Mouse (Mus musculus): ENCODE measurements around the gene Vps8. TPM values are rescaled to one million over a fixed set of nuclear protein-coding genes. Genes with fewer than 3 reads are reported as not detected.

Gene Vps8
- total and polyA plus RNA-seq, 3 experiments = 26.2 to 50.1 (median 30.3) TPM

DNA sequence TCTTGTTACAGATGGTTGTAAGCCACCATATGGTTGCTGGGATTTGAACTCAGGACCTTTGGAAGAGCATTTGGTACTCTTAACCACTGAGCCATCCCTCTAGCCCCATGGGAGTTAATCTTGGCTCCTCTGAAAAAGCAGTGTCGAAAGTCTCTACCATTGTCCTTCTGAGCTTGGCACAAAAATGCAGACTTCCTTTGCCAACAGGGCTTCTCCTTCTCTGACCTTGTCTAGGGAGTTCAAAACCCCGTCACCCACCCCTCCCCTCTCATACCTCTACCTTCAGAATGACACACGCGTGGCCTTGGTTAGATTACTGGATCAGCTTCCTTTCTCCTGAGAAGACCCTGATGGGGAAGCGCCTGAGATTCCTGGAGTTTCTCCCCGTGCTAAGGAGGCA is 71.8 kb downstream of the Vps8 start:
- H3K36me3 ChIP-seq (replicated peaks) = peaks cover 47% of the 10 kb centered on the region
- no peak for TF ChIP-seq POLR2AphosphoS5 (IDR thresholded peaks at IDR 0.05; ENCODE audit: insufficient replicate concordance, low read depth, low read length)
- TF ChIP-seq TAL1 (conservative IDR thresholded peaks at IDR 0.05; ENCODE audit: low read depth, low read length) = no peak
- TF ChIP-seq CTCF (IDR thresholded peaks at IDR 0.05; ENCODE audit: low read depth, low read length) = no peak
- TF ChIP-seq GATA2 (IDR thresholded peaks at IDR 0.05; ENCODE audit: borderline replicate concordance, low read depth, low read length) = no peak
- TF ChIP-seq GATA1 (IDR thresholded peaks at IDR 0.05; ENCODE audit: borderline replicate concordance, low read length) = no peak
- H3K4me3 ChIP-seq (ENCODE audit: low read depth, low read length) = no peak overlapping the region
- ATAC-seq (ENCODE audit: extremely low read depth, insufficient number of reproducible peaks, low FRiP score, poor library complexity, severe bottlenecking) (no peak), DNase-seq (ENCODE audit: low spot score) (no peak)
- peaks cover 11% of the 10 kb centered on the region; the same call in 1 of the 2 replicates for H3K4me1 ChIP-seq (ENCODE audit: insufficient read depth, low read depth, low read length)
- no peaks in the 10 kb centered on the region for H3K27me3 ChIP-seq (ENCODE audit: insufficient read depth, low read length)
- no peaks in the 10 kb centered on the region for H3K9me3 ChIP-seq (replicated peaks)

DNA sequence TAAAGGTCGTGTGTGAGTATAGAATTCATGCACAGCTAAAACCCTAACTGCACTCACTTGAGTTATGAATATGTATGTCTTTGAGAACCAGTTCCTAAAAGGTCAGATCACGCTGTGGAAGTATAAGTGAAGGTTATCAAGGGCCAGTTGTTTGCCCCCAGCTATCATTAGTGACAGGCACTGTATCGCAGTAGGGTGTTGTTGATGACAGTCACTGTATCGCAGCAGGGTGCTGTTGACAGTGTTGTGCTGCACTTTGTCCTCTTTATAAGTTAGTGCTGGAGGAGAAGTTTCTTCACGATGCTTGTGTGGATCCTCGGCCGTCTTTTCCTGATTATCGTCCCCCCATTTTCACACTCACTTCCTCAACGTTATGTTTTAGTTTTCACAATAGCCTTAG is 73.9 kb downstream of the Vps8 start:
- Histone ChIP-seq H3K9me3 (replicated peaks) (no peaks in the 10 kb centered on the region), H3K4me3 (ENCODE audit: low read depth, low read length) (no peak overlapping the region), H3K27me3 (ENCODE audit: insufficient read depth, low read length) (no peaks in the 10 kb centered on the region), H3K4me1 (ENCODE audit: insufficient read depth, low read depth, low read length) (peaks cover 11% of the 10 kb centered on the region; the same call in 1 of the 2 replicates), H3K36me3 (replicated peaks) (peaks cover 59% of the 10 kb centered on the region)
- TF ChIP-seq POLR2AphosphoS5 (IDR thresholded peaks at IDR 0.05; ENCODE audit: insufficient replicate concordance, low read depth, low read length) = no peak
- TF ChIP-seq TAL1 (conservative IDR thresholded peaks at IDR 0.05; ENCODE audit: low read depth, low read length) = no peak
- no peak for TF ChIP-seq GATA1 (IDR thresholded peaks at IDR 0.05; ENCODE audit: borderline replicate concordance, low read length)
- TF ChIP-seq CTCF (IDR thresholded peaks at IDR 0.05; ENCODE audit: low read depth, low read length) = no peak
- TF ChIP-seq GATA2 (IDR thresholded peaks at IDR 0.05; ENCODE audit: borderline replicate concordance, low read depth, low read length) = no peak
- ATAC-seq (ENCODE audit: extremely low read depth, insufficient number of reproducible peaks, low FRiP score, poor library complexity, severe bottlenecking) = no peak
- DNase-seq (ENCODE audit: low spot score) = no peak

DNA sequence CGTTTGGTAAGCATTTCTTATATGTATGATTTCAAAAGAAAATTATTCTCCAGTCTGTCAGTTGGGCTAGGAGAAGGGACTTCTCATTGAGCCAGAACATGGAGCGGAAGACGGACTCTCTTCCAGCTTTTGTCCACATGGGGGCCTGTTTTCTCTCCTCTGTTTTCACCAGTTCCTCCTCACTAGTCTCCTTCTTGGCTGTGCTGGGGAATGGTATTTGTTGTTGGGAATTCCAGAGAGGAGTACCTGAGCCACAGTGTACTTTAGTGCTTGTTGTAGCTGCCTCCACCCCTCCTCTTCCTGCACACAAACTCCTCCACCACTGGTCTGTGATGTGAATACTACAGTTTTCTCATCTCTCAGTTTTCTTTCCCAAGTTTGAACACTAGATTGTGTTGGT is 74.7 kb downstream of the Vps8 start:
- DNase-seq (ENCODE audit: low spot score) (no peak), ATAC-seq (ENCODE audit: extremely low read depth, insufficient number of reproducible peaks, low FRiP score, poor library complexity, severe bottlenecking) (no peak)
- peaks cover 10% of the 10 kb centered on the region; the same call in 1 of the 2 replicates for H3K4me1 ChIP-seq (ENCODE audit: insufficient read depth, low read depth, low read length)
- H3K4me3 ChIP-seq (ENCODE audit: low read depth, low read length) = no peak overlapping the region
- H3K9me3 ChIP-seq (replicated peaks) = no peaks in the 10 kb centered on the region
- no peaks in the 10 kb centered on the region for H3K27me3 ChIP-seq (ENCODE audit: insufficient read depth, low read length)
- TF ChIP-seq GATA2 (IDR thresholded peaks at IDR 0.05; ENCODE audit: borderline replicate concordance, low read depth, low read length) (no peak), POLR2AphosphoS5 (IDR thresholded peaks at IDR 0.05; ENCODE audit: insufficient replicate concordance, low read depth, low read length) (no peak), GATA1 (IDR thresholded peaks at IDR 0.05; ENCODE audit: borderline replicate concordance, low read length) (no peak), TAL1 (conservative IDR thresholded peaks at IDR 0.05; ENCODE audit: low read depth, low read length) (no peak), CTCF (IDR thresholded peaks at IDR 0.05; ENCODE audit: low read depth, low read length) (no peak)
- H3K36me3 ChIP-seq (replicated peaks) = peaks cover 63% of the 10 kb centered on the region

DNA sequence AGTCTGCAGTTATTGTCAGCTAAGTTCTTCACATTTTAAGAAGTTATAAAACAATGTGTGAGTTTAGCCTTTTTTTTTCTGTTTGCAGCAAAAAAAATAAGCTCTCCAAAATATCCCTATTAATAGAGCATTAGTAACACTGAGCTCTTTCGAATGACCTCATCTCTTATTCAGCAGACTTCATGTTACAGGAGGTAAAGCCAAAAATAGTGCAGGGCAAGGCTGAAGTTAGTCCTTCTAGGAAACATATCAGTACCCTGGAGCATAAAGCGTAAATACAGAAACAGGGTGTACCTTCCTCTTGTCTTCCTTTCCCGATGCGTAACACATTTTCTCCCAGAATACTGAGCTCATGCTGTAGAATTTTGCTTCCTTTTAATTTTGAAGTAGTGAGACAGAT is 76.1 kb downstream of the Vps8 start:
- Histone ChIP-seq H3K27me3 (ENCODE audit: insufficient read depth, low read length) (no peaks in the 10 kb centered on the region), H3K36me3 (replicated peaks) (peaks cover 66% of the 10 kb centered on the region), H3K4me1 (ENCODE audit: insufficient read depth, low read depth, low read length) (peaks cover 10% of the 10 kb centered on the region; the same call in 1 of the 2 replicates), H3K4me3 (ENCODE audit: low read depth, low read length) (no peak overlapping the region), H3K9me3 (replicated peaks) (no peaks in the 10 kb centered on the region)
- TF ChIP-seq TAL1 (conservative IDR thresholded peaks at IDR 0.05; ENCODE audit: low read depth, low read length) = no peak
- TF ChIP-seq CTCF (IDR thresholded peaks at IDR 0.05; ENCODE audit: low read depth, low read length) = no peak
- no peak for TF ChIP-seq GATA2 (IDR thresholded peaks at IDR 0.05; ENCODE audit: borderline replicate concordance, low read depth, low read length)
- no peak for TF ChIP-seq GATA1 (IDR thresholded peaks at IDR 0.05; ENCODE audit: borderline replicate concordance, low read length)
- no peak for TF ChIP-seq POLR2AphosphoS5 (IDR thresholded peaks at IDR 0.05; ENCODE audit: insufficient replicate concordance, low read depth, low read length)
- DNase-seq (ENCODE audit: low spot score) (no peak), ATAC-seq (ENCODE audit: extremely low read depth, insufficient number of reproducible peaks, low FRiP score, poor library complexity, severe bottlenecking) (no peak)

DNA sequence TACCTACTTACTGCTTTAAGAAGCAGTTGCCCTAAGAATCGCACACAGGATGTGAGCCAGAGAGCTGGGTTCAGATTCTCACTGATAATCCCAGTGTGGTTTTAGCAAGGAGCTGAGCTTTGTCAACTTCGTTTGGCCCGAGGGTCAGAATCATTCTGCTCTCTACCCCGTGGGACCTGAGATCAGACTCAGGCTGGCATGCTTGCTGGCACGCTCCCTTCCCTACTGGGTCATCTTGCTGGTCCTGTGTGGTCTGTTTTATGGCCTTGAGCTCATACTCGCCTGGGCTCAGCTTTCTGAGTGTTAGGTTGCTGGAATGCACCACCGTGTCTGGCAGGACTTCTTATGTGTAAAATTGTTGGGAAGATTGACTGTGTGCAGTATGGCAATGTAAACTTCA is 76.7 kb downstream of the Vps8 start:
- no peak for ATAC-seq (ENCODE audit: extremely low read depth, insufficient number of reproducible peaks, low FRiP score, poor library complexity, severe bottlenecking)
- no peaks in the 10 kb centered on the region for H3K27me3 ChIP-seq (ENCODE audit: insufficient read depth, low read length)
- TF ChIP-seq CTCF (IDR thresholded peaks at IDR 0.05; ENCODE audit: low read depth, low read length) (no peak), GATA1 (IDR thresholded peaks at IDR 0.05; ENCODE audit: borderline replicate concordance, low read length) (no peak), TAL1 (conservative IDR thresholded peaks at IDR 0.05; ENCODE audit: low read depth, low read length) (no peak), POLR2AphosphoS5 (IDR thresholded peaks at IDR 0.05; ENCODE audit: insufficient replicate concordance, low read depth, low read length) (no peak), GATA2 (IDR thresholded peaks at IDR 0.05; ENCODE audit: borderline replicate concordance, low read depth, low read length) (no peak)

DNA sequence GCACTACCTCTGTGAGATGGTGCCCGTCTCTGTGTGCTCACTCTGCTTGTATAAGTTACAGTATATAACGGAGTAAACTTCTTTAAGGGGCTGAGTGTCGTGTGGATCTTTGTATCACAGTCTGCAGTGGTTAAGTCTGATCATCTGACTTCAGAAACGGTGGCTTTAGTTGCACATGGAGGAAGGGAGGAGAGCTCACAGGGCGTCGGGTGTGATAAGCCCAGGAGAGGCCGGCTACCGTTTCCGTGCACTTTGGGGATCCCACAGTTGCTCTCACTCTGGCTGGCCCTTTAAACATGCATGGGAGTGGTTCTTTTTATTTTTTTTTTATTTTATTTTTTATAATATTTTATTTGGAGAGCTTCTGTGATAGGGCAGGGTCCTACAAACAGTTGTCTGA is 95.9 kb downstream of the Vps8 start:
- peaks cover 29% of the 10 kb centered on the region for H3K36me3 ChIP-seq (replicated peaks)
- no peak for ATAC-seq (ENCODE audit: extremely low read depth, insufficient number of reproducible peaks, low FRiP score, poor library complexity, severe bottlenecking)

More for the DNA sequence above, 76.7 kb downstream of the Vps8 start:
- peaks cover 65% of the 10 kb centered on the region for H3K36me3 ChIP-seq (replicated peaks)
- H3K4me3 ChIP-seq (ENCODE audit: low read depth, low read length) = no peak overlapping the region
- H3K9me3 ChIP-seq (replicated peaks) = no peaks in the 10 kb centered on the region
- no peak for DNase-seq (ENCODE audit: low spot score)
- peaks cover 10% of the 10 kb centered on the region; the same call in 1 of the 2 replicates for H3K4me1 ChIP-seq (ENCODE audit: insufficient read depth, low read depth, low read length)

More for the DNA sequence above, 95.9 kb downstream of the Vps8 start:
- TF ChIP-seq GATA2 (IDR thresholded peaks at IDR 0.05; ENCODE audit: borderline replicate concordance, low read depth, low read length) (no peak), GATA1 (IDR thresholded peaks at IDR 0.05; ENCODE audit: borderline replicate concordance, low read length) (no peak), CTCF (IDR thresholded peaks at IDR 0.05; ENCODE audit: low read depth, low read length) (no peak), POLR2AphosphoS5 (IDR thresholded peaks at IDR 0.05; ENCODE audit: insufficient replicate concordance, low read depth, low read length) (no peak), TAL1 (conservative IDR thresholded peaks at IDR 0.05; ENCODE audit: low read depth, low read length) (no peak)
- H3K4me3 ChIP-seq (ENCODE audit: low read depth, low read length) = no peak overlapping the region
- DNase-seq (ENCODE audit: low spot score) = no peak
- no peaks in the 10 kb centered on the region for H3K27me3 ChIP-seq (ENCODE audit: insufficient read depth, low read length)
- no peaks in the 10 kb centered on the region for H3K4me1 ChIP-seq (ENCODE audit: insufficient read depth, low read depth, low read length)
- H3K9me3 ChIP-seq (replicated peaks) = no peaks in the 10 kb centered on the region
